Mouse (Mus musculus): ENCODE measurements around the gene Kif1c. TPM values are rescaled to one million over a fixed set of nuclear protein-coding genes. Genes with fewer than 3 reads are reported as not detected.
"Not testable (repeated sequence)": the region's sequence is repeated elsewhere in the genome, so short reads cannot be mapped to it uniquely, and the experiment has no call there.

Gene Kif1c
- polyA plus RNA-seq, 1 experiment: 0.31 TPM

GRCm38 (mm10) chr11:70742581-70743459, 42.5 kb downstream of the Kif1c start:
- no peak for TF ChIP-seq GATA1 (IDR thresholded peaks at IDR 0.05; ENCODE audit: low read length)
- no peak for TF ChIP-seq TAL1 (IDR thresholded peaks at IDR 0.05; ENCODE audit: low read length)
- no peaks in the 10 kb centered on the region for H3K9me3 ChIP-seq (ENCODE audit: control insufficient read depth, low read length)
- peaks cover 3% of the 10 kb centered on the region; the same call in 1 of the 2 replicates for H3K27me3 ChIP-seq (ENCODE audit: control insufficient read depth)

DNA sequence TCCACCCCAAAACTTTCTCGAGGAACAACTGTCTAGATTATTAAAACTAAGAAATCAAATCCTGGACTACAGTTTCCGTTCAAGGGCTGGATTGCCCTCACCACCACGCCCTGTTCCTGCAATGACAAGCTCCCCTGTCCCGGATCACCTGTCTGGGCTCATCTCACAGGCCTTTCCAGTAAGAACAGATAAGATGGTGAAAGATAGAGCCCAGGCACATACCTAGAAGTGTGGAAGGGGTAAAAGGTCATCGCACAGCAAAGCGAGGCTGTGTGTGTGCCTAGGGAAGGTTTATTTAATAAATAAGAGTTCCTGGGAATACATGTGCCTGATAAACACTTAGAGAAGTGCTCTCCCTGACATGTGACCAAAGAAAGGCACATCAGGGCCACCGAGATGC, 45.3 kb downstream of the Kif1c start:
- TF ChIP-seq TAL1 (IDR thresholded peaks at IDR 0.05; ENCODE audit: low read length): no peak
- TF ChIP-seq GATA1 (IDR thresholded peaks at IDR 0.05; ENCODE audit: low read length): no peak
- no peak overlapping the region for H3K4me3 ChIP-seq (replicated peaks)
- peaks cover 5% of the 10 kb centered on the region for H3K9me3 ChIP-seq (ENCODE audit: control insufficient read depth, low read length)
- H3K36me3 ChIP-seq (ENCODE audit: control insufficient read depth): no peaks in the 10 kb centered on the region
- H3K4me1 ChIP-seq (ENCODE audit: control insufficient read depth): no peaks in the 10 kb centered on the region
- H3K27me3 ChIP-seq (ENCODE audit: control insufficient read depth): no peaks in the 10 kb centered on the region

More at GRCm38 (mm10) chr11:70742581-70743459, 42.5 kb downstream of the Kif1c start:
- no peak overlapping the region for H3K4me3 ChIP-seq (replicated peaks)
- no peaks in the 10 kb centered on the region for H3K4me1 ChIP-seq (ENCODE audit: control insufficient read depth)
- H3K36me3 ChIP-seq (ENCODE audit: control insufficient read depth): no peaks in the 10 kb centered on the region

DNA sequence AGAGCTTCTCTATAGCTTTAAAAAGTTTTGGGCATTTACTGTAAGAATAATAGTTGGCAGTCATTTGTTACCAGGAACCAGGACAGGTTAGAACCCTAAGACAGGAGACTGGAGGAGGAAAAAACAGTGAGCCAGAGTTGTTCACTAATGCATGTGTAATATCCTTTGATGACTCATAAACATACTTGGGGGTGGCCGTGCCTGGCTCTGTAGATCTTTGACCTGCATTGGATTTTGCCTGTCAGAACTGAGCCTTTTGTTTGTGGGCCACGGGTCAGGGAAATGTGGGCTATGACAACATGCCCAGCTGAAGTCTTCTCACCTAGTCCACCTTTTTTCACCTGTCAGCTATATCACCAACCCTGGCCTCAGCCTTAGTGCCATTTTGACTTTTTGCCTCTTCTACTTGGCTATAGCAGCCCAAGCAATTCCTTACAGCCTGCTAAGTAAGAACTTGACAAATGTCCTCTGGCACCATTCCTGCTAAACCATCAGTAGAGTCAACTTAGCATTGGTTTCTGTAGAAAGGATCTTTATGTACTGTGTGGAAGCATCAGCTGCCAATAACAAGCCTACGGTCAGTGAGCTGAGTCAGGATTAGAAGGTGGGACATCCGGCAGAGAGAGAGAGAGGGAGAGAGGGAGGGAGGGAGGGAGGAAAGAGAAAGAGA, 47.7 kb downstream of the Kif1c start:
- Histone ChIP-seq H3K4me3 (replicated peaks) (no peak overlapping the region), H3K27me3 (ENCODE audit: control insufficient read depth) (no peaks in the 10 kb centered on the region; the same call in 1 of the 2 replicates), H3K36me3 (ENCODE audit: control insufficient read depth) (no peaks in the 10 kb centered on the region), H3K4me1 (ENCODE audit: control insufficient read depth) (peaks cover 6% of the 10 kb centered on the region), H3K9me3 (ENCODE audit: control insufficient read depth, low read length) (peaks cover 5% of the 10 kb centered on the region)
- TF ChIP-seq TAL1 (IDR thresholded peaks at IDR 0.05; ENCODE audit: low read length) (no peak), GATA1 (IDR thresholded peaks at IDR 0.05; ENCODE audit: low read length) (no peak)

GRCm38 (mm10) chr11:70752337-70753017, 52.1 kb downstream of the Kif1c start:
- peaks cover 6% of the 10 kb centered on the region for H3K4me1 ChIP-seq (ENCODE audit: control insufficient read depth)
- peaks cover 5% of the 10 kb centered on the region for H3K9me3 ChIP-seq (ENCODE audit: control insufficient read depth, low read length)
- no peak overlapping the region for H3K4me3 ChIP-seq (replicated peaks)
- H3K36me3 ChIP-seq (ENCODE audit: control insufficient read depth): no peaks in the 10 kb centered on the region
- TF ChIP-seq TAL1 (IDR thresholded peaks at IDR 0.05; ENCODE audit: low read length) (no peak), GATA1 (IDR thresholded peaks at IDR 0.05; ENCODE audit: low read length) (no peak)
- no peaks in the 10 kb centered on the region; the same call in 1 of the 2 replicates for H3K27me3 ChIP-seq (ENCODE audit: control insufficient read depth)

- H3K9me3 ChIP-seq (ENCODE audit: control insufficient read depth, low read length): peaks cover 5% of the 10 kb centered on the region
- TF ChIP-seq TAL1 (IDR thresholded peaks at IDR 0.05; ENCODE audit: low read length) (no peak), GATA1 (IDR thresholded peaks at IDR 0.05; ENCODE audit: low read length) (no peak)
- H3K36me3 ChIP-seq (ENCODE audit: control insufficient read depth): no peaks in the 10 kb centered on the region
- H3K4me1 ChIP-seq (ENCODE audit: control insufficient read depth): peaks cover 6% of the 10 kb centered on the region
- no peak overlapping the region for H3K4me3 ChIP-seq (replicated peaks)
- no peaks in the 10 kb centered on the region; the same call in 1 of the 2 replicates for H3K27me3 ChIP-seq (ENCODE audit: control insufficient read depth)
Measured at GRCm38 (mm10) chr11:70753146-70753545, 52.8 kb downstream of the Kif1c start.

GRCm38 (mm10) chr11:70754476-70754875, 54.1 kb downstream of the Kif1c start:
- Histone ChIP-seq H3K36me3 (ENCODE audit: control insufficient read depth) (no peaks in the 10 kb centered on the region), H3K27me3 (ENCODE audit: control insufficient read depth) (no peaks in the 10 kb centered on the region; the same call in 1 of the 2 replicates), H3K9me3 (ENCODE audit: control insufficient read depth, low read length) (no peaks in the 10 kb centered on the region), H3K4me1 (ENCODE audit: control insufficient read depth) (peaks cover 6% of the 10 kb centered on the region), H3K4me3 (replicated peaks) (no peak overlapping the region)
- no peak for TF ChIP-seq TAL1 (IDR thresholded peaks at IDR 0.05; ENCODE audit: low read length)
- no peak for TF ChIP-seq GATA1 (IDR thresholded peaks at IDR 0.05; ENCODE audit: low read length)

DNA sequence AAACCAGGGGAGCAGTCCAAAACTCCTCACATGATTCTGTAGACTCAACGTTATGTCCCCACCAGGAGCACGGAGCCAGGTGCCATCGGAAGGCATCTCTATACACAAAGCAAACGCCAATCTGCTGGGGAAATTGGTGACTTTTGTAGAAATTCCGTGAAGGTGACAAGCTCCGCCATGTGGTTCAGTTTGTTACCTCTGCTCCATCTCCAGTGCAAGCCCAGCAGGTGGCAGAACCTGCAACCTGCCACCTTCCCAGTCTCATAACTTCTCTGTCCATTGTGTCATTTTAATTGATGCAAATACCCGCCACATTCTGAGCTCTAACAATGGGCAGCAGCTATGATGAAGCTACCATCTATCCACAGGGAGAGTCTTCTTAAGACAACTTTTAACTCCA, 54.6 kb downstream of the Kif1c start:
- TF ChIP-seq GATA1 (IDR thresholded peaks at IDR 0.05; ENCODE audit: low read length) (no peak), TAL1 (IDR thresholded peaks at IDR 0.05; ENCODE audit: low read length) (no peak)
- Histone ChIP-seq H3K36me3 (ENCODE audit: control insufficient read depth) (no peaks in the 10 kb centered on the region), H3K4me1 (ENCODE audit: control insufficient read depth) (peaks cover 6% of the 10 kb centered on the region), H3K27me3 (ENCODE audit: control insufficient read depth) (no peaks in the 10 kb centered on the region; the same call in 1 of the 2 replicates), H3K4me3 (replicated peaks) (no peak overlapping the region), H3K9me3 (ENCODE audit: control insufficient read depth, low read length) (no peaks in the 10 kb centered on the region)

GRCm38 (mm10) chr11:70755645-70756044, 55.3 kb downstream of the Kif1c start:
- H3K4me1 ChIP-seq (ENCODE audit: control insufficient read depth): peaks cover 6% of the 10 kb centered on the region
- H3K9me3 ChIP-seq (ENCODE audit: control insufficient read depth, low read length): no peaks in the 10 kb centered on the region
- H3K27me3 ChIP-seq (ENCODE audit: control insufficient read depth): no peaks in the 10 kb centered on the region; the same call in 1 of the 2 replicates
- TF ChIP-seq TAL1 (IDR thresholded peaks at IDR 0.05; ENCODE audit: low read length): no peak
- TF ChIP-seq GATA1 (IDR thresholded peaks at IDR 0.05; ENCODE audit: low read length): no peak
- no peak overlapping the region for H3K4me3 ChIP-seq (replicated peaks)
- H3K36me3 ChIP-seq (ENCODE audit: control insufficient read depth): no peaks in the 10 kb centered on the region

DNA sequence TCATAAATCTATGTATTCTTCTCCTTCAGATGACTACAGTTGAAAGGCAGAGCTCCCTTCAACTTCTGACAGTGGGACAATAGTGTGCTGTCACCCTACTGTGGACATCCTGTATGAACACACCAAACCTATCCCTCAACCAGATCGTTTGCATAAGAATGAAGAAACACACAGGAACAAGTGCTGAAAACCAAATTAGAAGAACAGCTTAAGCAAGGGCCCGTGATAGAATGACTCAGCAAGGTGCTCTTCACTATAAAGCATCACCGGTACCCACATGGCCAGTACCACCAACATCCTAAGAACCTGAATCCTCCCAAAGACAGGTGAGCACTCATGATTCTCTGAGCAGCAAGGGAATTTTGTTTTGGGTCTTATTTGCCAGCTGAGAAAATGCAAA, 60.1 kb downstream of the Kif1c start:
- H3K4me1 ChIP-seq (ENCODE audit: control insufficient read depth): peaks cover 18% of the 10 kb centered on the region
- not testable (repeated sequence) for H3K36me3 ChIP-seq (ENCODE audit: control insufficient read depth); H3K9me3 ChIP-seq (ENCODE audit: control insufficient read depth, low read length); H3K27me3 ChIP-seq (ENCODE audit: control insufficient read depth); H3K4me3 ChIP-seq (replicated peaks)
